Mouse (Mus musculus) ES-Bruce4 (cell line): Measurements from ENCODE around the gene Slc19a1. TPM values are rescaled to one million over a fixed set of nuclear protein-coding genes. Genes with fewer than 3 reads are reported as not detected.

Source experiments
- H3K27ac ChIP-seq: 2 replicates; pipeline ENCODE4 v1.5.1; 2012; ENCODE audit warnings: low read length, inconsistent platforms; ENCODE audit not compliant: insufficient read depth
- H3K27me3 ChIP-seq: 2 replicates; pipeline ENCODE4 v1.6.1; 2012; ENCODE audit warnings: mild to moderate bottlenecking, low read length, inconsistent platforms; ENCODE audit not compliant: control insufficient read depth, poor library complexity, insufficient read depth, severe bottlenecking
- H3K36me3 ChIP-seq: 2 replicates; pipeline ENCODE4 v1.6.1; 2012; ENCODE audit warnings: inconsistent platforms, mild to moderate bottlenecking, low read length, moderate library complexity; ENCODE audit not compliant: control insufficient read depth, poor library complexity, insufficient read depth, severe bottlenecking
- H3K4me1 ChIP-seq: one replicate; pipeline ENCODE4 v1.8.1; 2011; ENCODE audit warnings: low read length; ENCODE audit not compliant: control insufficient read depth, insufficient read depth
- H3K4me3 ChIP-seq: 2 replicates; pipeline ENCODE4 v1.5.1; 2011; ENCODE audit warnings: low read depth, mild to moderate bottlenecking, low read length
- H3K9ac ChIP-seq: 2 replicates; pipeline ENCODE4 v1.6.1; 2012; ENCODE audit warnings: low read depth, mild to moderate bottlenecking, inconsistent platforms; ENCODE audit not compliant: poor library complexity, severe bottlenecking
- H3K9me3 ChIP-seq: replicated peaks from 2 replicates; pipeline ENCODE4 v1.6.1; 2012; ENCODE audit warnings: mild to moderate bottlenecking, low read length, inconsistent platforms; ENCODE audit not compliant: control insufficient read depth, poor library complexity, insufficient read depth, severe bottlenecking
- CTCF ChIP-seq: IDR thresholded peaks from one replicate; pipeline ENCODE4 v1.8.1; 2011; ENCODE audit warnings: low read depth, low read length
- EP300 ChIP-seq: IDR thresholded peaks from 2 replicates; pipeline ENCODE4 v1.6.1; 2011; ENCODE audit warnings: low read depth, low read length; ENCODE audit not compliant: insufficient read depth
- POLR2A ChIP-seq: IDR thresholded peaks from one replicate; pipeline ENCODE4 v1.8.1; 2011; ENCODE audit warnings: low read length; ENCODE audit not compliant: insufficient read depth
- polyA plus RNA-seq: library from polyadenylated mRNA; stranded (reverse); fragments of >200 nt; gene quantifications from 2 replicates; pipeline ENCODE4 v1.2.4, GENCODE M21; 2011; ENCODE audit warnings: low read depth; ENCODE audit not compliant: missing spikeins, insufficient read depth, insufficient read length

Gene Slc19a1
- polyA plus RNA-seq, 1 experiment = 15.8 TPM

DNA sequence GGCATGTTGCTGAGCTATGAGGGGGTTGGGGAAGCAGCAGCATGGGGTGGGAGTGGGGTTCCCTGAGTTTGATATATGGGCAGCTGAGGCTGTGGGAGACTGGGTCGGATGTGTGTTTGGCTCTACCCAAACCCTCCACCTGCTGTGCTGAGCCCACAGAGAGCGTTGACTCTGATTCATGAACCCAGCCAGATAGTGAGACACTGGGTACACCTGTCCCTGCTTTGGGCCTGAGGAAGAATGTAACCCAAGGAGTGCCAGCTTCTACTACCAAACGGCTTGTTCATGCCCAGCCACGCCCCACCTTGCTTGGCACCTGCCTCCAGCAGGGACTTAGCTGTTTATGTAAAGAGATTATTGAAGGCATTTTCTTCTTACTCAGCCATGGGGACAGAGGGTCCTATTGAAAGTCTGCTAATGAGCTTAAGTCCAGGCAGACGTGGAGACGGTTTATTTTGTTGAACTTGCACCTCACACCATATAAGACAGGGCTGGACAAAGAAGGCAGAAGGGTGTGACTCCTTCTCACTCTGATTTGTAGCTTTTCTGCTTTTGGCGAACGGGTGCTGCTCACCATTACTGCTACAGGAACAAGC, 6.6 kb downstream of the Slc19a1 start:
- TF ChIP-seq POLR2A = no peak
- TF ChIP-seq CTCF = no peak
- no peak for TF ChIP-seq EP300
- Histone ChIP-seq H3K27me3 (no peaks in the 10 kb centered on the region), H3K4me1 (no peaks in the 10 kb centered on the region), H3K27ac (no peak overlapping the region), H3K4me3 (no peak overlapping the region), H3K36me3 (no peaks in the 10 kb centered on the region), H3K9me3 (no peaks in the 10 kb centered on the region), H3K9ac (no peak overlapping the region)

DNA sequence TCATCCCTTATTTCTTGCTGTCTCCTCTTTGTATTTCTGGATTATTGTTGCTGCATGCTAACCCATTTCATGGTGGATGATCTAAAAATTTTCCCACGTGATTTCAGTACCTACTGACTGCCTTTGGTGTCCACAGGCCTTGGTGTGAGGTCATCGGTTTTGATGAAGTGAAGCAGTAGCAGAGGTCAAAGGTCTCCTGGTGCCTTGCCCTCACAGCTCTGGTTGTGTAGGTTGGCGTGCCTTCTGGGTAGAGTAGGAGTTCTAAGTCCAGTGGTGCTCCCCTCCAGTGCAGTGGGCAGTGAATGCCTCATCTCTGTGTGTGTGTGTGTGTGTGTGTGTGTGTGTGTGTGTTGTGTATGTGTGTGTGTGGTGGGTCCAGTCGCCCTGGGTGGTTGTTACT, 16.2 kb downstream of the Slc19a1 start:
- no peak overlapping the region for H3K9ac ChIP-seq
- H3K4me1 ChIP-seq = peaks cover 3% of the 10 kb centered on the region
- no peak overlapping the region for H3K4me3 ChIP-seq
- no peak overlapping the region for H3K27ac ChIP-seq
- TF ChIP-seq POLR2A (no peak), EP300 (no peak), CTCF (no peak)
- peaks cover 8% of the 10 kb centered on the region for H3K36me3 ChIP-seq
- no peaks in the 10 kb centered on the region for H3K9me3 ChIP-seq
- no peaks in the 10 kb centered on the region for H3K27me3 ChIP-seq

DNA sequence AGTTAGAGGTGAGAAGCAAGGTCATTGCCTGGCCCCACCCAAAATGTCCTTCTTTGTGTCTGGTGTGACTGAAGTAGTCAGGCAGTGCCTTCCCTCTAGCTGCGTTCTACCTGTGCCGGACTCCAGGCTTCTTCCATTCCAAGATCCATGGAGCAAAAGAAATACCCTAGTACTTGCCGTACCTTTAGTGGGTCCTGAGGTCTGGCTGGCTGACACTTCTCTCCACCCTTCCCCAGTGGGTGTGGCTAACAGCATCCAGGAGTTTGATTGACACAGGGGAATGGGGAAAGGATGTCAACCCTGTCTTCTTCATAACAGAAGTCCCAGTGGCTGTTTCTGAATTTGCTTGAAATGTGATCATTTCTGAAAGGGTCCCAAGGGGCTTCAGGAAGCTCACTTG, 16.6 kb downstream of the Slc19a1 start:
- Histone ChIP-seq H3K36me3 (peaks cover 12% of the 10 kb centered on the region), H3K9me3 (no peaks in the 10 kb centered on the region), H3K27ac (no peak overlapping the region), H3K4me3 (no peak overlapping the region), H3K4me1 (peaks cover 3% of the 10 kb centered on the region), H3K9ac (no peak overlapping the region), H3K27me3 (no peaks in the 10 kb centered on the region)
- TF ChIP-seq POLR2A (no peak), EP300 (no peak), CTCF (no peak)

DNA sequence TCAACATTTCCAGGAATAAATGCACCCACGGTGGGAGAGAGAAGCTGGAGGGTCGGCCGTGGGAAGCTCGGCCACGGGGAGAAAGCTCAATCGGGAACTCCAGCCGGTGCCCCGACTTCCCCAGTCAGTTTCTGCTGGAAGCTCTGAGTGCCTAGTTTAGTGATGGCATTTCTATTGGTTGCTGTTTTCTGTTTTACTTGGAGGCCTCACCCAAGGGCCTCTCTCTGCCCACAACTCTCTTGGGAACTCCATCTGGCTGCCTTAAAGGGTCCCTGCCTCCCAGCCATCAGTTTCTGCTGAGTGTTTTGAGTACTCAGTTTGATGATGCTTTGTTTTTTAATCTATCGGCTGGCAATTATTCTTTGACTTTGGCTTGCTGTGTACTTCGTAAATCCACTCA, 24.7 kb downstream of the Slc19a1 start:
- no peaks in the 10 kb centered on the region for H3K27me3 ChIP-seq
- no peaks in the 10 kb centered on the region for H3K9me3 ChIP-seq
- no peak overlapping the region for H3K27ac ChIP-seq
- no peak for TF ChIP-seq CTCF
- no peak for TF ChIP-seq POLR2A
- TF ChIP-seq EP300 = no peak
- H3K4me1 ChIP-seq = peaks cover 2% of the 10 kb centered on the region
- H3K4me3 ChIP-seq = no peak overlapping the region
- peaks cover 53% of the 10 kb centered on the region for H3K36me3 ChIP-seq
- no peak overlapping the region for H3K9ac ChIP-seq

DNA sequence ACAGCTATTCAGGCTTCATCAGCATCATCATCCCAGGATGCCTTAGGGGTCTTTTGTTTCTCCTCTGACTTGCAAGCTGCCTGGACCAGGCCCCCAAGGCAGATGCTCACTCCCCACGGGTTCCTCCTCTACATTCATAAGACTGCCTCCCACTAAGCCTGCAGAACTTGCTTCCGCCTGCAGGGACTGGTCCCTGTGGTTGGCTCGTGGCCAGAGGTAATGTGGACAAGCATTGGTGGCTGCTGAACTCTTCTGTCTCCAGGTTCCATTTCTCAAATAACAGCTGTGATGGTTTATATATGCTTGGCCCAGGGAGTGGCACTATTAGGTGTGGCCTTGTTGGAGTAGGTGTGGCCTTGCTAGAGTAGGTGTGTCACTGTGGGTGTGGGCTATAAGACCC, 29.4 kb downstream of the Slc19a1 start:
- TF ChIP-seq CTCF (no peak), EP300 (no peak), POLR2A (no peak)
- Histone ChIP-seq H3K9ac (no peak overlapping the region), H3K4me3 (no peak overlapping the region), H3K4me1 (peaks cover 3% of the 10 kb centered on the region), H3K9me3 (no peaks in the 10 kb centered on the region), H3K27me3 (no peaks in the 10 kb centered on the region), H3K36me3 (peaks cover 41% of the 10 kb centered on the region), H3K27ac (no peak overlapping the region)

DNA sequence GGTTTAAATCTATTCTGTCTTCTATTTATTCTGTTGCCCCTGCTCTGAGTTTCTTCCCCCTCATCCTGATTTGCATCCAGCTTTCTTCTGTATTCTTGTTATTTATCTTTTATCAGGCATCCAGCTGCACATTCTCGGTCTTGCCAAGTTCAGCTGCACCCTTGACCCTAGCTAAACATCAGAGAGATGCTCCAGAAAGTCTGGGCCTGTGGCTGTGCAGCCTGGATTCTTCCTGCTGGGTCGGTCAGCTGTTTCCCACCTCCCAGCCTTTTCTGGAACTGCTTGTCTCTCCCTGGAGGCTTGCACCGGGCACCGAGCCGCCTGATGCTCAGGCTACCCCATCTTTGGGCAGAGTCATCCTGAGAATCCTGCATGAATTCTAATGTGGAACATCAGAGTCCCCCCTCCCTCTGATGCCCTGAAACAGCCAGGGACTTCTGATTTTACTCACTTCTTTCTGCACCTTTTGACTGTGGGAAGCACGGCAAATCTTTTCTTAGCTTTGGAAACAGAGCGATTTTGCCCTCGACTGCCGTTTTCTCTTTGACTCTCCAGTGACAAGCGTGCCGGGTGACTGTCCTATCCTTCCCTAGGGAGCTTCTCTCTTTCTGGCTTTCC, 30.5 kb downstream of the Slc19a1 start:
- no peak overlapping the region for H3K9ac ChIP-seq
- peaks cover 39% of the 10 kb centered on the region for H3K36me3 ChIP-seq
- H3K27ac ChIP-seq = no peak overlapping the region
- no peaks in the 10 kb centered on the region for H3K27me3 ChIP-seq
- H3K4me1 ChIP-seq = peaks cover 3% of the 10 kb centered on the region
- no peak overlapping the region for H3K4me3 ChIP-seq
- TF ChIP-seq CTCF (no peak), EP300 (no peak)
- no peaks in the 10 kb centered on the region for H3K9me3 ChIP-seq
